Comparison of ENCODE assay signal across 15 mouse cellular contexts in genomic region chr3:142332716-142333115, GRCm38 (mm10).
A peak's percentile ranks its signal among the peaks of the same experiment; 100 is the strongest.
DNase-seq lines count a peak whose midpoint lies in the region; ATAC-seq lines count a peak whose summit lies in the region.
"Had no signal": no experiment of that assay in that cellular context is flagged by ENCODE, and none has a peak within 500 bp of the region (broad histone marks: within the 10 kb centered on the region; RNA-seq: fewer than 3 reads in every experiment).

No protein-coding gene starts in this region.

- DNase-seq in liver, embryonic 11.5 days (ENCODE audit: low spot score), result no peak
- no peak for DNase-seq in liver
- DNase-seq in NIH3T3 (ENCODE audit: low read depth), result peak; percentile 66
- DNase-seq in neural tube, embryonic 10.5 days (ENCODE audit: extremely low spot score, low spot score), result no peak
- no peak for DNase-seq in cerebellum, adult 9-11 months
- DNase-seq in ovary, postnatal 14 days (ENCODE audit: low spot score), result no peak
- DNase-seq: adrenal gland, adult 2 months; cerebellum, adult 2 months; lung, postnatal 36 days; right cerebral cortex, postnatal 4 days; thymus, adult 2 months had no signal

- H3K4me1 ChIP-seq in liver, embryonic 11.5 days (replicated peaks; ENCODE audit: control insufficient read depth, insufficient read depth, low read length), result peaks cover 13% of the 10 kb centered on the region
- H3K4me1 ChIP-seq in intestine, embryonic 16.5 days (ENCODE audit: control insufficient read depth, insufficient read depth, low read length), result no peaks in the 10 kb centered on the region
- H3K4me1 ChIP-seq: forebrain, embryonic 12.5 days; midbrain, embryonic 15.5 days had no signal

- ATAC-seq in liver, embryonic 11.5 days (replicated peaks; ENCODE audit: low FRiP score), result peak; percentile 57; the same call in 1 of the 2 replicates
- ATAC-seq in intestine, embryonic 16.5 days, result 0 out of 2 replicates have a peak, but pooled peaks have one; percentile 33
- ATAC-seq: midbrain, embryonic 15.5 days had no signal

- no peak overlapping the region for H3K27ac ChIP-seq in liver, embryonic 11.5 days (ENCODE audit: low read depth, low read length)
- no peak overlapping the region for H3K27ac ChIP-seq in intestine, embryonic 16.5 days (ENCODE audit: low read length)
- H3K27ac ChIP-seq: forebrain, embryonic 12.5 days; kidney, postnatal 0 days; midbrain, embryonic 15.5 days had no signal

- H3K9me3 ChIP-seq in liver, embryonic 11.5 days (ENCODE audit: control insufficient read depth, low read length), result no peaks in the 10 kb centered on the region
- H3K9me3 ChIP-seq in intestine, embryonic 16.5 days (ENCODE audit: control insufficient read depth, low read length), result no peaks in the 10 kb centered on the region
- H3K9me3 ChIP-seq: forebrain, embryonic 12.5 days; midbrain, embryonic 15.5 days had no signal

- H3K27me3 ChIP-seq in liver, embryonic 11.5 days (replicated peaks; ENCODE audit: control insufficient read depth, insufficient read depth, low read length), result no peaks in the 10 kb centered on the region
- H3K27me3 ChIP-seq in intestine, embryonic 16.5 days (replicated peaks; ENCODE audit: control insufficient read depth, insufficient read depth, low read length), result no peaks in the 10 kb centered on the region
- H3K27me3 ChIP-seq: forebrain, embryonic 12.5 days; midbrain, embryonic 15.5 days had no signal

- no peak overlapping the region for H3K9ac ChIP-seq in liver, embryonic 11.5 days (ENCODE audit: low read depth, low read length)
- H3K9ac ChIP-seq in intestine, embryonic 16.5 days (ENCODE audit: low read depth, low read length), result no peak overlapping the region
- H3K9ac ChIP-seq: forebrain, embryonic 12.5 days; midbrain, embryonic 15.5 days had no signal

- H3K4me3 ChIP-seq in liver, embryonic 11.5 days (ENCODE audit: low read depth, low read length), result no peak overlapping the region
- H3K4me3 ChIP-seq in intestine, embryonic 16.5 days (ENCODE audit: low read length), result no peak overlapping the region
- H3K4me3 ChIP-seq: forebrain, embryonic 12.5 days; midbrain, embryonic 15.5 days had no signal

- H3K4me2 ChIP-seq in liver, embryonic 11.5 days, result peak overlapping the region; percentile 37
- no peak overlapping the region for H3K4me2 ChIP-seq in intestine, embryonic 16.5 days (ENCODE audit: low read depth, low read length)
- H3K4me2 ChIP-seq: forebrain, embryonic 12.5 days; midbrain, embryonic 15.5 days had no signal

- H3K36me3 ChIP-seq in liver, embryonic 11.5 days (ENCODE audit: control insufficient read depth, insufficient read depth, low read length), result no peaks in the 10 kb centered on the region
- H3K36me3 ChIP-seq in intestine, embryonic 16.5 days (ENCODE audit: control insufficient read depth, insufficient read depth, low read length), result no peaks in the 10 kb centered on the region
- H3K36me3 ChIP-seq: forebrain, embryonic 12.5 days; midbrain, embryonic 15.5 days had no signal

- WGBS in liver, embryonic 11.5 days, result 34% methylated on average over 4 of the region's 4 CpGs
- WGBS in intestine, embryonic 16.5 days, result 52% methylated on average over 4 of the region's 4 CpGs
